Mouse (Mus musculus) cerebellum, adult 2 months (tissue): ENCODE data around the gene Pgls. TPM values are rescaled to one million over a fixed set of nuclear protein-coding genes. Genes with fewer than 3 reads are reported as not detected.

Source experiments
- DNase-seq, 2 experiments: peaks; one replicate each; pipeline ENCODE4 v3.0.0; 2021
- H3K27ac ChIP-seq: fragments of 200-500 bp; 2 replicates; pipeline ENCODE4 v1.5.1; 2012; ENCODE audit warnings: low read length, control low read depth, inconsistent platforms; ENCODE audit not compliant: insufficient read depth
- H3K27me3 ChIP-seq: fragments of 200-500 bp; 2 replicates; pipeline ENCODE4 v1.6.1; 2012; ENCODE audit warnings: inconsistent platforms, mild to moderate bottlenecking, low read length, moderate library complexity; ENCODE audit not compliant: control insufficient read depth, insufficient read depth
- H3K4me1 ChIP-seq: fragments of 200-500 bp; 2 replicates; pipeline ENCODE4 v1.6.1; 2011; ENCODE audit warnings: low read length; ENCODE audit not compliant: control insufficient read depth, insufficient read depth
- H3K4me3 ChIP-seq: fragments of 200-500 bp; replicated peaks from 2 replicates; pipeline ENCODE3; 2011; ENCODE audit warnings: mild to moderate bottlenecking, low read depth, low read length, control low read depth; ENCODE audit not compliant: insufficient read depth
- CTCF ChIP-seq: fragments of 200-500 bp; IDR thresholded peaks from 2 replicates; pipeline ENCODE4 v1.5.1; 2011; ENCODE audit warnings: low read depth, mild to moderate bottlenecking, control low read depth, low read length, moderate library complexity, borderline replicate concordance; ENCODE audit not compliant: insufficient read depth
- POLR2A ChIP-seq: fragments of 200-500 bp; IDR thresholded peaks from 2 replicates; pipeline ENCODE4 v1.6.1; 2011; ENCODE audit warnings: low read length, control low read depth, borderline replicate concordance; ENCODE audit not compliant: insufficient read depth
- WGBS: fragments of 180-500 bp; shearing (Covaris S2); methylation state at CpG from one replicate; pipeline ENCODE4 v1.1.7; 2018; 5-methylcytosine and 5-hydroxymethylcytosine counted together
- polyA plus RNA-seq: library from polyadenylated mRNA; depleted of rRNA; stranded (reverse); fragments of >200 nt; gene quantifications from 2 replicates; pipeline ENCODE4 v1.2.3, GENCODE M21; 2012; rRNA removed

The Pgls gene
- polyA plus RNA-seq, result 42.5 and 42.8 TPM in 2 replicates

DNA sequence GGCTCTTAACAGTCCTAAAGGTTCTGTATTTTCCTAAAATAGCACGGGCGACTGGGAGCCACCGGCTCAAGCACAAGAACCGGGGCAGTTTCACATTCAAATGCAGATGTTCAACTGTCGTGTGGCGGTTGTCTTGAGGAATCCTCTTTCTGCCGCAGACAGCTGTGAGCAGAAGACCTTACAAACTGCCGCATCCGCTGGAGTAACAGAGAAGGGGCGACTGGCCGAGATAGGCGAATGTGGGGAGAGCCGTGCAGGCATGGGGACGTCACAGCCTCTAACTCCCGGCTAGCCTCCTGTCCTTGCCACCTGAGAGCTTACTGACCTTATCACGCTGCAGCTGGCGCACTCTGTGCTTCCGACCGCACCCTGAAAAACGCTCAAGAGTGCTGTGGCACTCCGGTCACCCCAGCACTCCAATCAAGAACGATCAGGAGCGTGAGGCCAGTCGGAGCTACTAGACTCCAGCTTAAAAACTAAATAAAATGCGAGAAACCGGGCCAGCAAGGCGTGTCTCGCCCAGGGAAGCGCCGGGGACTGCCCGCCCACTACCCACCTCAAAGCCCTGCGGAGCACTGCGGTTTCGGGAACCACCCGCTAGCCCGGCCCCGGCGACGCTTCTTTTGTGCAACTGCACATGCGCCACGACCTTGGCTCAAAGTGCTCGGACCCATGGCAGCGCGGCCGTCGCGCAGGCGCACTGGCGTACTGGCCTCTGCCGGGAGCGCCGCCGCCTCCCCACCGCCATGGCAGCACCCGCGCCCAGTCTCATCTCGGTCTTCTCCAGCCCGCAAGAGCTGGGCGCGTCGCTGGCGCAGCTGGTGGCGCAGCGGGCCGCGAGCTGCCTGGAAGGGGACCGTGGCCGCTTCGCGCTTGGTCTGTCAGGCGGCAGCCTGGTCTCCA lies at the start of gene Pgls:
TSS of gene Pgls (plus strand) at position 706 of the 903 bp plus-strand sequence.
- Histone ChIP-seq H3K27me3 (no peaks in the 10 kb centered on the region), H3K27ac (peak within 1 kb of the TSS; percentile 90), H3K4me3 (peak within 1 kb of the TSS; percentile 71), H3K4me1 (peaks cover 14% of the 10 kb centered on the region)
- under 1% methylated on average over 71 of the region's 71 CpGs for WGBS
- TF ChIP-seq CTCF (no peak), POLR2A (peak; percentile 74; the same call in 1 of the 2 replicates)
- peak; percentile 98 for DNase-seq

GRCm38 (mm10) chr8:71542632-71543343 lies 49.2 kb upstream of the Pgls start, which contains the start of gene Mvb12a:
TSS of gene Mvb12a (plus strand) at chr8:71542922.
- Histone ChIP-seq H3K27me3 (no peaks in the 10 kb centered on the region), H3K4me3 (peak within 1 kb of the TSS; percentile 57), H3K4me1 (0 out of 2 replicates have a peak, but pooled peaks cover 3% of the 10 kb centered on the region), H3K27ac (no peak within 1 kb of the TSS; the same call in 1 of the 2 replicates)
- WGBS, result under 1% methylated on average over 55 of the region's 55 CpGs
- peak; percentile 96 to 99 for DNase-seq
- peak; percentile 68; the same call in 1 of the 2 replicates for TF ChIP-seq POLR2A
- no peak for TF ChIP-seq CTCF

GRCm38 (mm10) chr8:71543755-71544154 lies 48.2 kb upstream of the Pgls start:
- H3K4me1 ChIP-seq, result 0 out of 2 replicates have a peak, but pooled peaks cover 3% of the 10 kb centered on the region
- no peak for DNase-seq
- no peak overlapping the region for H3K27ac ChIP-seq
- no peaks in the 10 kb centered on the region for H3K27me3 ChIP-seq
- H3K4me3 ChIP-seq, result no peak overlapping the region
- TF ChIP-seq POLR2A (no peak), CTCF (no peak)
- 77% methylated on average over 9 of the region's 9 CpGs for WGBS

- DNase-seq, result no peak
- 87% methylated on average over 11 of the region's 11 CpGs for WGBS
- no peak for TF ChIP-seq CTCF
- TF ChIP-seq POLR2A, result no peak
These were observed 46.9 kb upstream of the Pgls start for GRCm38 (mm10) chr8:71545053-71545452.

GRCm38 (mm10) chr8:71547590-71547989 lies 44.4 kb upstream of the Pgls start:
- 88% methylated on average over 7 of the region's 7 CpGs for WGBS
- Histone ChIP-seq H3K27ac (no peak overlapping the region), H3K4me3 (no peak overlapping the region), H3K27me3 (no peaks in the 10 kb centered on the region), H3K4me1 (0 out of 2 replicates have a peak, but pooled peaks cover 3% of the 10 kb centered on the region)
- DNase-seq, result no peak
- TF ChIP-seq POLR2A, result no peak
- no peak for TF ChIP-seq CTCF

More at GRCm38 (mm10) chr8:71545053-71545452, 46.9 kb upstream of the Pgls start:
- no peak overlapping the region for H3K4me3 ChIP-seq
- H3K4me1 ChIP-seq, result 0 out of 2 replicates have a peak, but pooled peaks cover 3% of the 10 kb centered on the region
- no peaks in the 10 kb centered on the region for H3K27me3 ChIP-seq
- H3K27ac ChIP-seq, result no peak overlapping the region

- Histone ChIP-seq H3K4me3 (no peak overlapping the region), H3K27me3 (no peaks in the 10 kb centered on the region), H3K27ac (no peak overlapping the region), H3K4me1 (no peaks in the 10 kb centered on the region)
- no peak for DNase-seq
- 61% methylated on average over 7 of the region's 7 CpGs for WGBS
- TF ChIP-seq POLR2A (no peak), CTCF (no peak)
These were observed 41.2 kb upstream of the Pgls start for GRCm38 (mm10) chr8:71550754-71551153.

- WGBS, result 67% methylated on average over 6 of the region's 6 CpGs
- Histone ChIP-seq H3K27ac (no peak overlapping the region), H3K4me1 (no peaks in the 10 kb centered on the region), H3K27me3 (no peaks in the 10 kb centered on the region), H3K4me3 (no peak overlapping the region)
- DNase-seq, result no peak
- TF ChIP-seq POLR2A (no peak), CTCF (no peak)
These were observed 39.2 kb upstream of the Pgls start for GRCm38 (mm10) chr8:71552770-71553169.
